Mouse (Mus musculus) stomach, postnatal 0 days (tissue): Measurements from ENCODE around the gene Neil1.
A peak's percentile ranks its signal among the peaks of the same experiment; 100 is the strongest.

Source experiments
- CTCF ChIP-seq: IDR thresholded peaks from 2 replicates; pipeline ENCODE4 v1.5.1; 2016; ENCODE audit warnings: antibody characterized with exemption, low read depth, mild to moderate bottlenecking, moderate library complexity
- EP300 ChIP-seq: optimal IDR thresholded peaks from 2 replicates; pipeline ENCODE3; 2016; ENCODE audit warnings: antibody characterized with exemption

GRCm38 (mm10) chr9:57152331-57152730 is 4.2 kb upstream of the Neil1 start:
- peak; percentile 24; the same call in 1 of the 2 replicates for TF ChIP-seq CTCF
- TF ChIP-seq EP300: no peak
